Mouse (Mus musculus) left cerebral cortex, adult 2 months (tissue): ENCODE data around the gene Cr2. TPM values are rescaled to one million over a fixed set of nuclear protein-coding genes. Genes with fewer than 3 reads are reported as not detected.

Experiments
- DNase-seq, 2 experiments: peaks; one replicate each; pipeline ENCODE4 v3.0.0; 2021 to 2022; ENCODE audit warnings: low spot score in 2 of 2, mixed read lengths in 1 of 2; ENCODE audit errors: extremely low spot score in 1 of 2
- H3K27ac ChIP-seq: fragments of 200-600 bp; 2 replicates; pipeline ENCODE4 v1.8.1; 2022
- H3K4me3 ChIP-seq: fragments of 200-600 bp; 2 replicates; pipeline ENCODE4 v1.8.1; 2022
- CTCF ChIP-seq: fragments of 200-600 bp; IDR thresholded peaks from 2 replicates; pipeline ENCODE4 v1.8.1; 2022; ENCODE audit warnings: antibody characterized with exemption, mild to moderate bottlenecking, moderate library complexity
- intact Hi-C: fragments of 180-260 bp; cut with DNase I; formaldehyde crosslinking; loops from one replicate; pipeline ENCODE4 v1.15.1; 2025
- total RNA-seq, 2 experiments: library from RNA; stranded (reverse); gene quantifications; 2 replicates each; pipeline ENCODE4 v1.2.3; 2021

Cr2 gene
- total RNA-seq, 2 experiments from 2014 or later = 0.35 to 0.38 TPM

- no peak for TF ChIP-seq CTCF
- no peak for DNase-seq
Measured at GRCm38 (mm10) chr1:195113621-195114020, 62.9 kb downstream of the Cr2 start.

GRCm38 (mm10) chr1:195100693-195101092, 75.8 kb downstream of the Cr2 start:
- Histone ChIP-seq H3K27ac (no peak overlapping the region), H3K4me3 (no peak overlapping the region)
- no peak for TF ChIP-seq CTCF
- no peak for DNase-seq
- intact Hi-C loops = no loop called here

More at GRCm38 (mm10) chr1:195113621-195114020, 62.9 kb downstream of the Cr2 start:
- no peak overlapping the region for H3K27ac ChIP-seq
- H3K4me3 ChIP-seq = no peak overlapping the region
- intact Hi-C loops = no loop called here

- DNase-seq = no peak
- Histone ChIP-seq H3K27ac (no peak overlapping the region), H3K4me3 (no peak overlapping the region)
- intact Hi-C loops = loop anchor here (10.0 kb wide), 1 partner anchor 123 kb away; no protein-coding TSS in a partner anchor
- no peak for TF ChIP-seq CTCF
Measured at GRCm38 (mm10) chr1:195098004-195098403, 78.5 kb downstream of the Cr2 start.

GRCm38 (mm10) chr1:195092220-195092720, 84.2 kb downstream of the Cr2 start, which contains the start of gene Cd46:
Gene Cd46, minus strand, starts transcription at chr1:195092249.
- Histone ChIP-seq H3K4me3 (peak within 1 kb of the TSS; percentile 30), H3K27ac (no peak within 1 kb of the TSS)
- DNase-seq = peak in 1 of 2 experiments; percentile 25
- TF ChIP-seq CTCF = no peak
- intact Hi-C loops = loop anchor here (10.0 kb wide), 1 partner anchor 117 kb away; no protein-coding TSS in a partner anchor

- no peak overlapping the region for H3K27ac ChIP-seq
- no peak for TF ChIP-seq CTCF
- intact Hi-C loops = loop anchor here (10.0 kb wide), 1 partner anchor 117 kb away; no protein-coding TSS in a partner anchor
- H3K4me3 ChIP-seq = peak overlapping the region; percentile 30
- no peak for DNase-seq
Measured at GRCm38 (mm10) chr1:195091699-195092219, 84.8 kb downstream of the Cr2 start.

Other genes starting within 250 kb of the Cr2 start
- 10 to 100 TPM; 57.8 to 66.1 TPM for gene Cd34, start 237.9 kb downstream of the Cr2 start, total RNA-seq
- gene Cd46, start 84.5 kb downstream of the Cr2 start, total RNA-seq = 1 to 10 TPM; 5.4 to 6.2 TPM
- gene Cr1l, start 45.1 kb downstream of the Cr2 start, total RNA-seq = 10 to 100 TPM; 32.6 to 39.9 TPM